Mouse (Mus musculus) kidney, adult 2 months (tissue): ENCODE data around the gene Zc3hav1l. TPM values are rescaled to one million over a fixed set of nuclear protein-coding genes. Genes with fewer than 3 reads are reported as not detected.
A peak's percentile ranks its signal among the peaks of the same experiment; 100 is the strongest.

Experiments
- DNase-seq: peaks from one replicate; pipeline ENCODE4 v3.0.0; 2021
- H3K27ac ChIP-seq: fragments of 200-500 bp; 2 replicates; pipeline ENCODE4 v1.5.1; 2012; ENCODE audit warnings: low read depth, low read length, control low read depth, inconsistent platforms; ENCODE audit not compliant: insufficient read depth
- H3K27me3 ChIP-seq: fragments of 200-500 bp; replicated peaks from 2 replicates; pipeline ENCODE4 v1.6.1; 2012; ENCODE audit warnings: mild to moderate bottlenecking, moderate library complexity, low read length, inconsistent platforms; ENCODE audit not compliant: control insufficient read depth, insufficient read depth
- H3K36me3 ChIP-seq: fragments of 200-500 bp; 2 replicates; pipeline ENCODE4 v1.6.1; 2012; ENCODE audit warnings: mild to moderate bottlenecking, moderate library complexity, low read length, inconsistent platforms; ENCODE audit not compliant: control insufficient read depth, insufficient read depth
- H3K4me1 ChIP-seq: fragments of 200-500 bp; 2 replicates; pipeline ENCODE4 v1.6.1; 2011; ENCODE audit warnings: low read length; ENCODE audit not compliant: control insufficient read depth, insufficient read depth
- H3K4me3 ChIP-seq: fragments of 200-500 bp; 2 replicates; pipeline ENCODE4 v1.5.1; 2011; ENCODE audit warnings: mild to moderate bottlenecking, low read depth, low read length, control low read depth; ENCODE audit not compliant: insufficient read depth
- CTCF ChIP-seq: fragments of 200-500 bp; conservative IDR thresholded peaks from 2 replicates; pipeline ENCODE4 v1.5.1; 2011; ENCODE audit warnings: low read depth, mild to moderate bottlenecking, control low read depth, low read length, moderate library complexity, mixed read lengths; ENCODE audit not compliant: insufficient read depth, insufficient read length
- POLR2A ChIP-seq: fragments of 200-500 bp; IDR thresholded peaks from one replicate; pipeline ENCODE4 v1.6.1; 2011; ENCODE audit warnings: low read depth, low read length, control low read depth
- WGBS: fragments of 180-500 bp; shearing (Covaris S2); methylation state at CpG from one replicate; pipeline ENCODE4 v1.1.7; 2018; 5-methylcytosine and 5-hydroxymethylcytosine counted together
- polyA plus RNA-seq: library from polyadenylated mRNA; depleted of rRNA; stranded (reverse); fragments of >200 nt; gene quantifications from 2 replicates; pipeline ENCODE4 v1.2.3, GENCODE M21; 2012

The Zc3hav1l gene
- polyA plus RNA-seq, 1 experiment, result 1.9 TPM

DNA sequence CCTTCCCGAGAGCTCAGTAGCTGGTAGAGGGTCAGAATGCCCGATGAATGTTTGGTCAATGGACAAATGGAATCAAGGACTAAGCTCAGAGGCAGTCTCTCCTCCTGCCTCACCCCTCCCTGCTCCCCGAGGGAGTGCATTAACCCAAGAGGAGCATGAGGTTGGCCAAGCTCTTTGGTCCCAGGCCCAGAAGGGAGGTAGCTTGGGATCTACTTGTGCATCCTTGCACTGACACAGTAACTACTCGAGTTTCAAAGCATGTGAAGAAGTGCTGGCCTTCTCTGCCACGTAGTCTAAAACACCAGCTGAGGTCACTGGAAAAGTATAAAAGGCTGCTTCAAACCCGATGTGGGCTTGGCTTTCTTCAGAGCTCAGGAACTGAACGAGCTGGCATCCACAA lies 34.6 kb downstream of the Zc3hav1l start:
- Histone ChIP-seq H3K4me1 (no peaks in the 10 kb centered on the region), H3K36me3 (no peaks in the 10 kb centered on the region), H3K27ac (no peak overlapping the region), H3K27me3 (no peaks in the 10 kb centered on the region), H3K4me3 (no peak overlapping the region)
- 70% methylated on average over 7 of the region's 7 CpGs for WGBS
- no peak for DNase-seq
- no peak for TF ChIP-seq CTCF
- no peak for TF ChIP-seq POLR2A

DNA sequence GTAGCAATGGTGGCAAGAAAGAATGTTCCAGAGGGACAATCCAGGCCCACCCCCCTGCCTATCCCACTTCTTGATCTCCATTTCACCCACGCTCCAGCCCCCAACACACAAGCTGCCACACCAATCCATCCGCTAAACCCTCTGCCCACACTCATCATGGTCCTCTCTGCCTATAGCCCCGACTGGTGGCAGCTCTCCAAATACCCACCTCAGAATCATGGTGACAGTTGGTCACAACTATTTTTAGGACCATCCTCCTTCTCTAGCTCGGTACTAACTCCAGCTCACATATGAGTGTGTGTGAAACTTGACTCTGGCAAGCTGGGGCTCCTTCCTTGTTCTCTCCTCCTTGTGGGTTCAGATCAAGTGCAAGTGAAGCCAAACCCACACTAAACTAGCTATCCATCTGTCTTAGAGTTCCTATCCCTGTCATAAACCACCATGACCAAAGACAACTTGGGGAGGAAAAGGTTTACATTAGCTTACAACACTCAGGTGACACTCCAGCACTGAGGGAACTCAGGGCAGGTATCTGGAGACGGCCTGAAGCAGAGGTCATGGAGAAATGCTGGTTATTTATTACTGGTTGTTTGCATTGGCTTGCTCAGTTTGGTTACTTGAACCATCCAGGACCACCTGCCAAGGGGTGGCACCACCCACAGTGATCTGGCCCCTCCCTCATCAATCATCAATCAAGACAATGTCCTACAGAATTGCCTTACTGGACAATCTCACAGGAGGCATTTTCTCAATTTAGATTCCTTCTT lies 35.5 kb downstream of the Zc3hav1l start:
- peak; percentile 36 for DNase-seq
- no peak overlapping the region for H3K27ac ChIP-seq
- TF ChIP-seq CTCF (no peak), POLR2A (no peak)
- no peak overlapping the region for H3K4me3 ChIP-seq
- H3K4me1 ChIP-seq, result no peaks in the 10 kb centered on the region
- 69% methylated on average over 5 of the region's 5 CpGs for WGBS
- no peaks in the 10 kb centered on the region for H3K27me3 ChIP-seq
- no peaks in the 10 kb centered on the region for H3K36me3 ChIP-seq

DNA sequence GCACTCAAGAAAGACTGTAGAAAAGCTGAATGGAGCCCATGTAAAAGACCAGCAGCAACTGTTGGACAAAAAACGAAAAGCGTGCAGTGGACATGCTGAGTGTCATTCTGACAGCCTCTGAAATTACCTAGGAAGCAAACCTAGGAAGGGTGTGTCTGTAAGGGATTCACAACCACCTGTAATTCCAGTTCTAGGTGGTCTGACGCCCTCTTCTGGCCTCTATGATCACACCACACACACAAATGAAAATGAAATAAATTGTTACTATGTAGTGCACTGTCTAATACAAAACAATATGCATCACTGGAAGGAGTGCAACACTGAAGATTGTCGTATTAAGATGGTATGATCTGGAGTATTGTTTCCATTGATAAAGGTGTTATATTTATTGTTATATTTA lies 37.2 kb downstream of the Zc3hav1l start:
- H3K36me3 ChIP-seq, result no peaks in the 10 kb centered on the region
- DNase-seq, result peak; percentile 32
- no peaks in the 10 kb centered on the region for H3K27me3 ChIP-seq
- 76% methylated on average over 4 of the region's 4 CpGs for WGBS
- no peak overlapping the region for H3K27ac ChIP-seq
- no peak; the same call in 1 of the 2 replicates for TF ChIP-seq CTCF
- no peak for TF ChIP-seq POLR2A
- no peak overlapping the region for H3K4me3 ChIP-seq
- peaks cover 6% of the 10 kb centered on the region; the same call in 1 of the 2 replicates for H3K4me1 ChIP-seq

DNA sequence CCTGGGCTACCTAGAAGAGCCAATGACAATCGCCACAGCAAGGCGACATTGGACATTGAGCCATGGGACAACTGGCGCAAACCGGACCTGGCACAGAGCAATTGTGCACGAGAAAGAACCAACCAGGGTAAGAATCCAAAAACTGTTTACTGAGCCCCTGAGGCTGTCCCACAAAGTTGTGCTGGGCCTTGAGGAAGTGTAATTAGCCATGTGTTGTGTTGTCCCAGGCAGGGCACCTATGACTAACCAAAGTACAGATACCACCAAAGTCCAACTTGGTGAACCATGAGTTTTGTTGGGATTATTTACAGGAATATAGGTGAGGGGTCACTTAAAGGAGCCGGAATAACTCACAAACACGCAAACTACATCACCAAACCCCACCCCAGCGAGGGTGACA lies 41.6 kb downstream of the Zc3hav1l start:
- TF ChIP-seq POLR2A (no peak), CTCF (no peak)
- Histone ChIP-seq H3K4me1 (peaks cover 16% of the 10 kb centered on the region; the same call in 1 of the 2 replicates), H3K27ac (peak overlapping the region; percentile 89), H3K27me3 (no peaks in the 10 kb centered on the region), H3K36me3 (no peaks in the 10 kb centered on the region), H3K4me3 (no peak overlapping the region)
- peak; percentile 88 for DNase-seq
- WGBS, result 69% methylated on average over 8 of the region's 8 CpGs

DNA sequence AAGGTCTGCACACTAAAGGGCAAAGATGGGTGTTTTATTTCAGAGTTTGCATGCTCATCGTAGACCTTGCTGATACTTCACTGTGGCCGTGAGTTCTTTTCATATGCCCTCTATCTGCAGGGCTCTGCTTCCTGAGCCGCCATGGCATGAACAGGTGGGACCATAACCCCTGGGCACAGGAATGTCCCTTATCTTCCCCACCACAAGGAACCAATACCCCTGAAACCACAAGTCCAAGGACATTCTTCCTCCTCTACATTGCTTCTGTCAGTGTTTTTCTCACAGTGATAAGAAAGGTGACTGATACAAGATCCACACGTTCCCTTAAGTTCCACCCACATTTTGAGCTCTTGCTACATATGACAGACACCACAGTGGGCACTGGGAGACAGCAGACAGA lies 42.3 kb downstream of the Zc3hav1l start:
- 94% methylated on average over 4 of the region's 4 CpGs for WGBS
- DNase-seq, result no peak
- Histone ChIP-seq H3K4me1 (peaks cover 22% of the 10 kb centered on the region; the same call in 1 of the 2 replicates), H3K27me3 (no peaks in the 10 kb centered on the region), H3K27ac (peak overlapping the region; percentile 61), H3K36me3 (no peaks in the 10 kb centered on the region), H3K4me3 (no peak overlapping the region)
- TF ChIP-seq CTCF (no peak), POLR2A (no peak)

DNA sequence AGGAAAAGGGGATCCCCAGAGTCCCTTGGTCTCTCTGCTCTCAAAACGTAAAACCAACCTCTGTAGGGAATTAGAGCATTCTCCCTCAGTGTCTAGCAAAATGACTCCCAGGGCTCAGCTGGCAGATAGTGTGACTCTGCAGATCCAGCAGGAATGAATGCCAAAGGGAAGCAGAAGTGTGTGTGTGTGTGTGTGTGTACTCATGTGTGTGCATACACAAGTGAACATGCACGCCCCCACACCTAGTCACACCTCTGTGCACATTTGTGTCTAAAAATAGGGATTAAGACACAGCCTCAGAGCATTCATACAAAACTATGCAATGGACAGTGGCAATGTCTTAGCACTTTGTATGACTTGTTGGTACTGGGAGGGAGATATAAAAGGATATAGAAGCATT lies 43.3 kb downstream of the Zc3hav1l start:
- WGBS, result 60% methylated on average over 2 of the region's 2 CpGs
- Histone ChIP-seq H3K4me1 (peaks cover 25% of the 10 kb centered on the region; the same call in 1 of the 2 replicates), H3K36me3 (no peaks in the 10 kb centered on the region), H3K4me3 (no peak overlapping the region), H3K27ac (no peak overlapping the region; the same call in 1 of the 2 replicates), H3K27me3 (no peaks in the 10 kb centered on the region)
- no peak for DNase-seq
- no peak for TF ChIP-seq CTCF
- TF ChIP-seq POLR2A, result no peak

DNA sequence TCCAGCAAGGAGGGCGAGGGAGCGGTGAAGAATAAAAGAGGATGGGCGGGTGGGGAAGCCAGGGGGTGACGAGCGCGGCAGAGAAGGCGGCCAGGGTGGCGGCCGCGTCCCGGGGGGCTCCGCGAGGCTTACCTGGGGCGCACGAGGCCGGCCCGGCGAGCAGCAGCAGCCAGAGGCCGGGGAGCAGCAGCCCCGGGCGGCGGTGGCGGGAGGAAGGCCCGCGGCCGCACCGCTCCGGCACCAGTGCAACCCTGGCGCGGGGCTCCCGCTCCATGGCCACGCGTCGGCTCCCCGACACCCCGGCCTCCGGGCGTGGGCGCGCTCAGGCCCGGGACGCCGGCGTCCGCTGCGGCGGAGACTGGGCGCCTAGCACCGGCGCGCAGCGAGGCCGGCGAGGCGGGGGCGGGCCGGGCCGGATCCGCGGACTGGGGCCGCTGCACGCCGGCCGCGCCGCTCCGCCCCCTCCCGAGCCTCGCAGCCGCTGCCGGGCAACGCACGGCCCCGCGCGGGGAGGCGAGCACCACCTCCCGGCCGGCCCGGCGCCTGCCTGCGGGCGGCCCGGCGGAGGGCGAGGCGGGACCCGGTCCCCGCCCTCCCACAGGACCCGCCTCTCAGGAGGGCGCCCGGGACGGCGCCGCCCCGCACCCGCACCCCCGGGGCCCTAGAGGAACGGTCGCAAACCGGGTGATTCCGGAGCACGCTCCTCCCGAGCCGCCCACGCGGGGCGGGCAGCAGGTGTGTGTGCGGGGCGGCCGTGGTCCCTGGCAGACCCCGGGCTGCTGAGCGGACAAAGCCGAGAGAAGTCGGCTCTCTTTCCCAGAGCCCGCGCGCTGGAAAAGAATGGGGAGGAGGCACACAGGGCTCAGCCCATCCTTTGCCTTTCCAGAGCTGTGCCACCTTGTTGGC lies 45.1 kb downstream of the Zc3hav1l start, which contains the start of gene D630045J12Rik:
TSS of gene D630045J12Rik (minus strand) at position 274 of the 906 bp plus-strand sequence.
- H3K27ac ChIP-seq, result peak within 1 kb of the TSS; percentile 57
- peaks cover 25% of the 10 kb centered on the region; the same call in 1 of the 2 replicates for H3K4me1 ChIP-seq
- no peaks in the 10 kb centered on the region for H3K36me3 ChIP-seq
- H3K27me3 ChIP-seq, result no peaks in the 10 kb centered on the region
- WGBS, result under 1% methylated on average over 108 of the region's 118 CpGs
- TF ChIP-seq POLR2A (no peak), CTCF (peak; percentile 30)
- peak within 1 kb of the TSS; percentile 60 for H3K4me3 ChIP-seq
- DNase-seq, result peak; percentile 88
